Mouse (Mus musculus) liver, embryonic 14.5 days (tissue): ENCODE data around the gene Adcy4.
A peak's percentile ranks its signal among the peaks of the same experiment; 100 is the strongest.

Experiments
- CTCF ChIP-seq: IDR thresholded peaks from 2 replicates; pipeline ENCODE4 v1.5.1; 2016; ENCODE audit warnings: antibody characterized with exemption, low read depth, control low read depth
- EP300 ChIP-seq: IDR thresholded peaks from 2 replicates; pipeline ENCODE4 v1.6.1; 2016; ENCODE audit warnings: antibody characterized with exemption, low read depth

- peak; percentile 99 for TF ChIP-seq CTCF
- TF ChIP-seq EP300: no peak
These were observed 62.0 kb downstream of the Adcy4 start, which contains the start of gene Rabggta for GRCm38 (mm10) chr14:55721700-55722437.
